Mouse (Mus musculus): ENCODE results near the gene Flg. TPM values are rescaled to one million over a fixed set of nuclear protein-coding genes. Genes with fewer than 3 reads are reported as not detected.

The Flg gene
- polyA plus RNA-seq (2012; rRNA removed) (not detected in 2 replicates), polyA plus RNA-seq (2014; fragmentation: Nextera tagmentation; extraction: Ambion mirVana) (0.48 TPM in 1 of 2 replicates, not detected in the other)

- Histone ChIP-seq H3K9me3 (ENCODE audit: control insufficient read depth, low read length) (no peaks in the 10 kb centered on the region), H3K27me3 (ENCODE audit: control insufficient read depth, insufficient read depth, low read length) (no peaks in the 10 kb centered on the region), H3K4me3 (replicated peaks; ENCODE audit: low read length) (no peak within 1 kb of the TSS), H3K4me1 (ENCODE audit: control insufficient read depth, insufficient read depth, low read length) (no peaks in the 10 kb centered on the region), H3K4me2 (replicated peaks; ENCODE audit: low read depth, low read length, severe bottlenecking) (no peak within 1 kb of the TSS), H3K27ac (replicated peaks; ENCODE audit: low read depth, low read length) (no peak within 1 kb of the TSS), H3K9ac (ENCODE audit: low read depth, low read length, severe bottlenecking) (no peak within 1 kb of the TSS), H3K36me3 (ENCODE audit: control insufficient read depth, insufficient read depth, low read length) (no peaks in the 10 kb centered on the region)
- 86% methylated on average over 2 of the region's 2 CpGs for WGBS
- ATAC-seq (ENCODE audit: low FRiP score, low read depth) (no peak), DNase-seq (ENCODE audit: low spot score) (no peak)
- TF ChIP-seq POLR2A (IDR thresholded peaks at IDR 0.05; ENCODE audit: borderline replicate concordance, extremely low read depth, insufficient read depth, insufficient read length) = no peak
Measured at GRCm38 (mm10) chr3:93273223-93273622, at the start of gene Flg. Flg (plus strand) TSS chr3:93273523.

- Histone ChIP-seq H3K27me3 (ENCODE audit: control insufficient read depth, insufficient read depth, low read length) (no peaks in the 10 kb centered on the region), H3K9ac (ENCODE audit: low read depth, low read length, severe bottlenecking) (no peak overlapping the region), H3K27ac (replicated peaks; ENCODE audit: low read depth, low read length) (no peak overlapping the region), H3K4me2 (replicated peaks; ENCODE audit: low read depth, low read length, severe bottlenecking) (no peak overlapping the region), H3K4me1 (ENCODE audit: control insufficient read depth, insufficient read depth, low read length) (no peaks in the 10 kb centered on the region), H3K36me3 (ENCODE audit: control insufficient read depth, insufficient read depth, low read length) (no peaks in the 10 kb centered on the region), H3K4me3 (replicated peaks; ENCODE audit: low read length) (no peak overlapping the region), H3K9me3 (ENCODE audit: control insufficient read depth, low read length) (no peaks in the 10 kb centered on the region)
- no peak for DNase-seq (ENCODE audit: low spot score)
- 79% methylated on average over 2 of the region's 2 CpGs for WGBS
- no peak for TF ChIP-seq POLR2A (IDR thresholded peaks at IDR 0.05; ENCODE audit: borderline replicate concordance, extremely low read depth, insufficient read depth, insufficient read length)
- ATAC-seq (ENCODE audit: low FRiP score, low read depth) = no peak
Measured at GRCm38 (mm10) chr3:93297542-93297941, 24.2 kb downstream of the Flg start.

GRCm38 (mm10) chr3:93299832-93300231 lies 26.5 kb downstream of the Flg start:
- Histone ChIP-seq H3K9me3 (ENCODE audit: control insufficient read depth, low read length) (no peaks in the 10 kb centered on the region), H3K27me3 (ENCODE audit: control insufficient read depth, insufficient read depth, low read length) (no peaks in the 10 kb centered on the region), H3K4me1 (ENCODE audit: control insufficient read depth, insufficient read depth, low read length) (no peaks in the 10 kb centered on the region), H3K9ac (ENCODE audit: low read depth, low read length, severe bottlenecking) (no peak overlapping the region), H3K4me2 (replicated peaks; ENCODE audit: low read depth, low read length, severe bottlenecking) (no peak overlapping the region), H3K36me3 (ENCODE audit: control insufficient read depth, insufficient read depth, low read length) (no peaks in the 10 kb centered on the region), H3K27ac (replicated peaks; ENCODE audit: low read depth, low read length) (no peak overlapping the region), H3K4me3 (replicated peaks; ENCODE audit: low read length) (no peak overlapping the region)
- DNase-seq (ENCODE audit: low spot score) = no peak
- WGBS = 88% methylated on average over 6 of the region's 6 CpGs
- no peak for ATAC-seq (ENCODE audit: low FRiP score, low read depth)
- no peak for TF ChIP-seq POLR2A (IDR thresholded peaks at IDR 0.05; ENCODE audit: borderline replicate concordance, extremely low read depth, insufficient read depth, insufficient read length)

GRCm38 (mm10) chr3:93301896-93302295 lies 28.6 kb downstream of the Flg start:
- H3K27ac ChIP-seq (replicated peaks; ENCODE audit: low read depth, low read length) = no peak overlapping the region
- H3K4me1 ChIP-seq (ENCODE audit: control insufficient read depth, insufficient read depth, low read length) = no peaks in the 10 kb centered on the region
- no peaks in the 10 kb centered on the region for H3K9me3 ChIP-seq (ENCODE audit: control insufficient read depth, low read length)
- H3K4me3 ChIP-seq (replicated peaks; ENCODE audit: low read length) = no peak overlapping the region
- DNase-seq (ENCODE audit: low spot score) = no peak
- TF ChIP-seq POLR2A (IDR thresholded peaks at IDR 0.05; ENCODE audit: borderline replicate concordance, extremely low read depth, insufficient read depth, insufficient read length) = no peak
- WGBS = 74% methylated on average over 3 of the region's 3 CpGs
- no peak overlapping the region for H3K9ac ChIP-seq (ENCODE audit: low read depth, low read length, severe bottlenecking)
- no peak for ATAC-seq (ENCODE audit: low FRiP score, low read depth)
- no peaks in the 10 kb centered on the region for H3K27me3 ChIP-seq (ENCODE audit: control insufficient read depth, insufficient read depth, low read length)
- H3K4me2 ChIP-seq (replicated peaks; ENCODE audit: low read depth, low read length, severe bottlenecking) = no peak overlapping the region
- H3K36me3 ChIP-seq (ENCODE audit: control insufficient read depth, insufficient read depth, low read length) = no peaks in the 10 kb centered on the region

- no peak for TF ChIP-seq POLR2A (IDR thresholded peaks at IDR 0.05; ENCODE audit: borderline replicate concordance, extremely low read depth, insufficient read depth, insufficient read length)
- Histone ChIP-seq H3K4me2 (replicated peaks; ENCODE audit: low read depth, low read length, severe bottlenecking) (no peak overlapping the region), H3K27me3 (ENCODE audit: control insufficient read depth, insufficient read depth, low read length) (no peaks in the 10 kb centered on the region), H3K9ac (ENCODE audit: low read depth, low read length, severe bottlenecking) (no peak overlapping the region), H3K36me3 (ENCODE audit: control insufficient read depth, insufficient read depth, low read length) (no peaks in the 10 kb centered on the region), H3K4me1 (ENCODE audit: control insufficient read depth, insufficient read depth, low read length) (no peaks in the 10 kb centered on the region), H3K27ac (replicated peaks; ENCODE audit: low read depth, low read length) (no peak overlapping the region), H3K9me3 (ENCODE audit: control insufficient read depth, low read length) (no peaks in the 10 kb centered on the region), H3K4me3 (replicated peaks; ENCODE audit: low read length) (no peak overlapping the region)
- no peak for DNase-seq (ENCODE audit: low spot score)
- WGBS = 77% methylated on average over 2 of the region's 2 CpGs
- ATAC-seq (ENCODE audit: low FRiP score, low read depth) = no peak
Measured at GRCm38 (mm10) chr3:93306142-93306541, 32.8 kb downstream of the Flg start.

- no peak overlapping the region for H3K9ac ChIP-seq (ENCODE audit: low read depth, low read length, severe bottlenecking)
- H3K27me3 ChIP-seq (ENCODE audit: control insufficient read depth, insufficient read depth, low read length) = no peaks in the 10 kb centered on the region
- no peak overlapping the region for H3K27ac ChIP-seq (replicated peaks; ENCODE audit: low read depth, low read length)
- no peaks in the 10 kb centered on the region for H3K36me3 ChIP-seq (ENCODE audit: control insufficient read depth, insufficient read depth, low read length)
- DNase-seq (ENCODE audit: low spot score) (no peak), ATAC-seq (ENCODE audit: low FRiP score, low read depth) (no peak)
- no peak overlapping the region for H3K4me2 ChIP-seq (replicated peaks; ENCODE audit: low read depth, low read length, severe bottlenecking)
- no peak for TF ChIP-seq POLR2A (IDR thresholded peaks at IDR 0.05; ENCODE audit: borderline replicate concordance, extremely low read depth, insufficient read depth, insufficient read length)
- 61% methylated on average over 3 of the region's 3 CpGs for WGBS
- no peaks in the 10 kb centered on the region for H3K4me1 ChIP-seq (ENCODE audit: control insufficient read depth, insufficient read depth, low read length)
- H3K4me3 ChIP-seq (replicated peaks; ENCODE audit: low read length) = no peak overlapping the region
- no peaks in the 10 kb centered on the region for H3K9me3 ChIP-seq (ENCODE audit: control insufficient read depth, low read length)
Measured at GRCm38 (mm10) chr3:93311371-93311770, 38.0 kb downstream of the Flg start.
